Mouse (Mus musculus): ENCODE results near the gene Ly6g5c. TPM values are rescaled to one million over a fixed set of nuclear protein-coding genes. Genes with fewer than 3 reads are reported as not detected.
A peak's percentile ranks its signal among the peaks of the same experiment; 100 is the strongest.

The Ly6g5c gene
- polyA plus RNA-seq, 1 experiment from 2014 or later = not detected

- no peak for ATAC-seq (ENCODE audit: insufficient number of reproducible peaks, low FRiP score, low TSS enrichment, low read depth)
- Histone ChIP-seq H3K27ac (peak overlapping the region; percentile 48; the same call in 1 of the 2 replicates), H3K27me3 (no peaks in the 10 kb centered on the region), H3K9ac (no peak overlapping the region), H3K36me3 (peaks cover 98% of the 10 kb centered on the region), H3K9me3 (no peaks in the 10 kb centered on the region), H3K4me3 (no peak overlapping the region), H3K4me1 (peaks cover 10% of the 10 kb centered on the region), H3K4me2 (no peak overlapping the region)
- 80% methylated on average over 7 of the region's 7 CpGs for WGBS
Measured at GRCm38 (mm10) chr17:35154616-35155015, 46.5 kb downstream of the Ly6g5c start.

DNA sequence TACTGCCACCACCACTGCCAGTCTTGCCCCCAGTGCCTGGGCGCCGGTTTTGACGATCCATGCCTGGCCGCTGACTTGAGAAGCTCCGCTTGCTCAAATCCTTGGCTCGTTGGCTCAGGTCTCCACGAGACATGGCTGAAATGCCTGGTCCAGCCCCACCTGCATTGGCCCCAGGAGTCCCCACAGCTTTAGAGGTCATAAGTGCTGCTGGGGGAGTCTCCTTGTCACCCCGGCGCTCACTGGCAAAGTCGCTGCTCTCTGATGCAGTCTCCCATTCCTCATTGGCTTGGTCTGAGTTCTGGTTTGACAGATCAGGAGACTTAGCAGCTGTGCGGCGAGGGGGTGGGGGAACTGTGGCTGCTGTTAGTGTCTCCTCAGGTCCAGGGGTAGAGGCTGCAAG lies 47.4 kb downstream of the Ly6g5c start:
- no peak overlapping the region for H3K9ac ChIP-seq

DNA sequence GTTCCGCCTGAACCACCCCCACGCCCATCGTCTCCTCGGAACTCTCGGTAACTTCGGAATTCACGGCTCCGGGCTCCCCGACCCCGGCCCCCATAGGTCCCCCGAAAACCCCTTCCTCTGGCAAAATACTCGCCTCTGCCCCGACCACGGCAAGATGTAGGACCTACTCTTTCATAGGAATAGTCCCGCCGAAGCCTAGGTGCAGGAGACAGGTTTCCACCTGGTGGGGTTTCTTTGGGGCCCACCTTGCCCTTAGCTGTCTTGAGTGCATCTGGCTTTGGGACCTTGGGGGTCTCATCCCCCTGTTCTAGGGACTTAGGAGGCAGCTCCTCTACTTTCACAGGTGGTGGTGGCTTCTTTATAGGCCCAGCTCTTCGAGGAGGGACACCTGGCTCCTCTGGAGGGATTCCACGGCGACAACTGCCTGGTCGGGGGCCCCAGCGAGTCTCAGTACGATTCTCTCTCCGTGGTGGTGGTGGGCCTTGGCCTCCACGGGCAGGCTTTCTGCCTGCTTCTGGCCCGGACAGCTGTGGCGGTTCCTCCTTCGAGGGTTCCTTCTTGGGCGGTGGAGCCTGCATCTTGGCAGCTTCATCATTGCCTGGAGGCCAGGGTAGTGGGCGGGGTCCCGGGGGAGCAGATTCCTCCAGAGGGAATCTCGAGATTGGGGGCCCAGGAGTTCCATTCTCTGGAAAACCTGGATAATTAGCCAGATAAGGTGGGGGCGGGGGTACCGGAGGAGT lies 48.6 kb downstream of the Ly6g5c start:
- Histone ChIP-seq H3K9ac (no peak overlapping the region), H3K4me3 (no peak overlapping the region)
- WGBS = 85% methylated on average over 33 of the region's 33 CpGs

More for the DNA sequence above, 47.4 kb downstream of the Ly6g5c start:
- no peaks in the 10 kb centered on the region for H3K27me3 ChIP-seq
- no peak for ATAC-seq (ENCODE audit: insufficient number of reproducible peaks, low FRiP score, low TSS enrichment, low read depth)
- H3K27ac ChIP-seq = no peak overlapping the region
- H3K4me1 ChIP-seq = peaks cover 10% of the 10 kb centered on the region
- 88% methylated on average over 12 of the region's 12 CpGs for WGBS
- no peak overlapping the region for H3K4me3 ChIP-seq
- peaks cover 98% of the 10 kb centered on the region for H3K36me3 ChIP-seq
- H3K9me3 ChIP-seq = no peaks in the 10 kb centered on the region
- H3K4me2 ChIP-seq = no peak overlapping the region

DNA sequence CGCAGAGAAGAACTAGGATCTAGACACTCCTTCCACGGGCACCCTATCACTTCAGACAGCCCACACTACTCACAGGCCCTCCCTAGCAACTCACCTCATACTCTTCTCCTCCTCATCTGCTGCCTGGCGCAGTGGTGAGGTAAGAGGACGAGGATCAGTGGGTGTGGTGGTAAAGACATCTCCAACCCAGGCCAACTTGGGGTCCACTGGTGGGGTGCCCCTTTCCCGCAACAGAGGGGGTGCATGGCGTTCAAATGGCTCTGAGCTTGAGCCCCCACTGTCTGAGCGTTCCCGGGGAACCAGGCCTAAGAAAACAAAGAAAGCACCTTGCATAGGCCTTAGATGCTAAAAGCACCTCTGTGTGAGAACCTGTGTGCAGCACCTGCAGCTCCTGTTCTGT lies 49.2 kb downstream of the Ly6g5c start:
- no peak overlapping the region for H3K9ac ChIP-seq
- WGBS = 90% methylated on average over 8 of the region's 8 CpGs
- peaks cover 100% of the 10 kb centered on the region for H3K36me3 ChIP-seq
- no peaks in the 10 kb centered on the region for H3K9me3 ChIP-seq
- H3K4me2 ChIP-seq = no peak overlapping the region
- peaks cover 24% of the 10 kb centered on the region for H3K4me1 ChIP-seq
- H3K27ac ChIP-seq = no peak overlapping the region
- ATAC-seq (ENCODE audit: insufficient number of reproducible peaks, low FRiP score, low TSS enrichment, low read depth) = no peak
- H3K4me3 ChIP-seq = no peak overlapping the region
- H3K27me3 ChIP-seq = no peaks in the 10 kb centered on the region

More for the DNA sequence above, 48.6 kb downstream of the Ly6g5c start:
- Histone ChIP-seq H3K4me2 (no peak overlapping the region), H3K9me3 (no peaks in the 10 kb centered on the region), H3K36me3 (peaks cover 100% of the 10 kb centered on the region), H3K27ac (no peak overlapping the region), H3K4me1 (peaks cover 18% of the 10 kb centered on the region), H3K27me3 (no peaks in the 10 kb centered on the region)
- no peak for ATAC-seq (ENCODE audit: insufficient number of reproducible peaks, low FRiP score, low TSS enrichment, low read depth)

DNA sequence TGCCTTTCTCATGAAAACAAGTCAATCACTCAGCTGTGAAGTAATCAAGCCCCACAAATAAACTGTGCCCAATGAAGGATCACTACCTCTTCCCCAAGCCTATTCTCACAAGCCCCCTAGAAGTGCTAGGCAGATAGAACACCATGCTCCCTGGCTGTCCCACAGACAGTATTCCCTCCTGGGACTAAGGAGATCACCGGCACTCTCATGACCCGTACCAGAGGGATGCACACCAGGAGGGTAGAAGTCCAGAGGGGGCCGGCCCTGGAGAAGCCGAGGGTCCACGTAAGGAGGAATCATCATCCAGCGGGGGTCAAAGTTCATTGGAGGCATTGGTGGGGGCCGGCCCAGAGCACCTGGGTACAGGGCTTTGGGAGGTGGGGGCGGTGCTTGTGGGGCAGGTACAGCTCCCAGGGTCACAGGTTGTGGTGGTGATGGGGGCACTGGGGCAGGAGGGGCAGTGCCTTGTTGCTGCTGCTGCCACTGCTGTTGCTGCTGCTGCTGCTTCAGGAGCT lies 49.6 kb downstream of the Ly6g5c start:
- Histone ChIP-seq H3K9ac (no peak overlapping the region), H3K4me3 (no peak overlapping the region), H3K4me2 (no peak overlapping the region), H3K9me3 (no peaks in the 10 kb centered on the region), H3K36me3 (peaks cover 97% of the 10 kb centered on the region), H3K4me1 (peaks cover 29% of the 10 kb centered on the region), H3K27ac (no peak overlapping the region), H3K27me3 (no peaks in the 10 kb centered on the region)
- no peak for ATAC-seq (ENCODE audit: insufficient number of reproducible peaks, low FRiP score, low TSS enrichment, low read depth)
- 90% methylated on average over 8 of the region's 8 CpGs for whole genome bisulfite sequencing

- Histone ChIP-seq H3K4me3 (no peak overlapping the region), H3K9me3 (no peaks in the 10 kb centered on the region), H3K4me2 (no peak overlapping the region), H3K27ac (no peak overlapping the region), H3K4me1 (peaks cover 36% of the 10 kb centered on the region), H3K36me3 (peaks cover 84% of the 10 kb centered on the region), H3K9ac (no peak overlapping the region), H3K27me3 (no peaks in the 10 kb centered on the region)
- no peak for ATAC-seq (ENCODE audit: insufficient number of reproducible peaks, low FRiP score, low TSS enrichment, low read depth)
- 92% methylated on average over 16 of the region's 16 CpGs for WGBS
Measured at GRCm38 (mm10) chr17:35158850-35159593, 50.9 kb downstream of the Ly6g5c start.

- 85% methylated on average over 7 of the region's 7 CpGs for WGBS
- no peaks in the 10 kb centered on the region for H3K9me3 ChIP-seq
Measured at GRCm38 (mm10) chr17:35159638-35160037, 51.6 kb downstream of the Ly6g5c start.

DNA sequence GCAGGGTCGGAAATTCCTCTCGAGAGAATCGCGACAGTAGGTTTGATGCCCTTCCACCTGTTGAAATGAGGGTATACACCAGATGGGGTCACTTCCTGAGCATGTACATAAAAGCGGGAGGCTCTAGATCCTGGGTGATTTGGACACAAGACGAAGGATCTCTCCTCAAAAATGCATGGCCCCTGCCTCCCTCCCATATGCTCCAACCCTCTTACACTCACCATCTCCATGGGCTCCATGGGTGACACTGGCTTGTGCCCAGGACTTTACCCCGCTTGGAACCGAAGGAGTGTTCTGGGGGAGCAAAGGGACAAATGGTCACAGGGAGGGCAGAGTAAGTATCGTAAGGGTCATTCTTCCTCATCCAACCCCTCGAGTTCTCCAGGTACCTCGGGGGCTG lies 53.3 kb downstream of the Ly6g5c start:
- Histone ChIP-seq H3K4me2 (no peak overlapping the region), H3K9me3 (no peaks in the 10 kb centered on the region), H3K36me3 (peaks cover 60% of the 10 kb centered on the region), H3K27me3 (no peaks in the 10 kb centered on the region), H3K4me3 (peak overlapping the region; percentile 100; the same call in 1 of the 2 replicates), H3K27ac (no peak overlapping the region), H3K4me1 (peaks cover 37% of the 10 kb centered on the region), H3K9ac (no peak overlapping the region)
- ATAC-seq (ENCODE audit: insufficient number of reproducible peaks, low FRiP score, low TSS enrichment, low read depth) = no peak
- 78% methylated on average over 11 of the region's 11 CpGs for WGBS

More at GRCm38 (mm10) chr17:35159638-35160037, 51.6 kb downstream of the Ly6g5c start:
- no peak for ATAC-seq (ENCODE audit: insufficient number of reproducible peaks, low FRiP score, low TSS enrichment, low read depth)
- Histone ChIP-seq H3K27ac (no peak overlapping the region), H3K36me3 (peaks cover 78% of the 10 kb centered on the region), H3K27me3 (no peaks in the 10 kb centered on the region), H3K4me2 (no peak overlapping the region), H3K9ac (no peak overlapping the region), H3K4me3 (no peak overlapping the region), H3K4me1 (peaks cover 36% of the 10 kb centered on the region)

Other genes starting within 250 kb of the Ly6g5c start
- 2.8 and 3.6 TPM in 2 replicates for gene Cfb, start 245.8 kb upstream of the Ly6g5c start, polyA plus RNA-seq (2015; fragmentation: Nextera tagmentation; extraction: Ambion mirVana)
- gene Zbtb12, start 228.8 kb upstream of the Ly6g5c start, polyA plus RNA-seq (2015; fragmentation: Nextera tagmentation; extraction: Ambion mirVana) = 1.7 and 2.8 TPM in 2 replicates
- gene Gm20547, start 226.2 kb upstream of the Ly6g5c start, polyA plus RNA-seq (2015; fragmentation: Nextera tagmentation; extraction: Ambion mirVana) = not detected in 2 replicates
- gene C2, start 210.0 kb upstream of the Ly6g5c start, polyA plus RNA-seq (2015; fragmentation: Nextera tagmentation; extraction: Ambion mirVana) = 4.6 and 5.2 TPM in 2 replicates
- gene Ehmt2, start 209.8 kb upstream of the Ly6g5c start, polyA plus RNA-seq (2015; fragmentation: Nextera tagmentation; extraction: Ambion mirVana) = 64.6 and 78.1 TPM in 2 replicates
- 0.17 TPM in 1 of 2 replicates, not detected in the other for gene Slc44a4, start 193.8 kb upstream of the Ly6g5c start, polyA plus RNA-seq (2015; fragmentation: Nextera tagmentation; extraction: Ambion mirVana)
- gene Neu1, start 177.0 kb upstream of the Ly6g5c start, polyA plus RNA-seq (2015; fragmentation: Nextera tagmentation; extraction: Ambion mirVana) = 20.1 and 20.5 TPM in 2 replicates
- gene Hspa1b, start 149.0 kb upstream of the Ly6g5c start, polyA plus RNA-seq (2015; fragmentation: Nextera tagmentation; extraction: Ambion mirVana) = 3.3 and 3.6 TPM in 2 replicates
- not detected in 2 replicates for gene Gm20481, start 138.4 kb upstream of the Ly6g5c start, polyA plus RNA-seq (2015; fragmentation: Nextera tagmentation; extraction: Ambion mirVana)
- 31.7 and 32.0 TPM in 2 replicates for gene Hspa1a, start 136.1 kb upstream of the Ly6g5c start, polyA plus RNA-seq (2015; fragmentation: Nextera tagmentation; extraction: Ambion mirVana)
- gene Hspa1l, start 135.6 kb upstream of the Ly6g5c start, polyA plus RNA-seq (2015; fragmentation: Nextera tagmentation; extraction: Ambion mirVana) = 0.46 and 0.65 TPM in 2 replicates
- gene Lsm2, start 126.4 kb upstream of the Ly6g5c start, polyA plus RNA-seq (2015; fragmentation: Nextera tagmentation; extraction: Ambion mirVana) = 143 and 159 TPM in 2 replicates
- 94.4 and 95.1 TPM in 2 replicates for gene Vars, start 107.3 kb upstream of the Ly6g5c start, polyA plus RNA-seq (2015; fragmentation: Nextera tagmentation; extraction: Ambion mirVana)
- 0.18 and 0.20 TPM in 2 replicates for gene Vwa7, start 91.7 kb upstream of the Ly6g5c start, polyA plus RNA-seq (2015; fragmentation: Nextera tagmentation; extraction: Ambion mirVana)
- gene Sapcd1, start 80.3 kb upstream of the Ly6g5c start, polyA plus RNA-seq (2015; fragmentation: Nextera tagmentation; extraction: Ambion mirVana) = 8.9 and 9.4 TPM in 2 replicates
- gene Msh5, start 61.5 kb upstream of the Ly6g5c start, polyA plus RNA-seq (2015; fragmentation: Nextera tagmentation; extraction: Ambion mirVana) = 3.0 and 3.5 TPM in 2 replicates
- gene Clic1, start 58.3 kb upstream of the Ly6g5c start, polyA plus RNA-seq (2015; fragmentation: Nextera tagmentation; extraction: Ambion mirVana) = 351 and 363 TPM in 2 replicates
- 321 and 336 TPM in 2 replicates for gene Ddah2, start 49.2 kb upstream of the Ly6g5c start, polyA plus RNA-seq (2015; fragmentation: Nextera tagmentation; extraction: Ambion mirVana)
- 181 and 203 TPM in 2 replicates for gene Ly6g6c, start 42.9 kb upstream of the Ly6g5c start, polyA plus RNA-seq (2015; fragmentation: Nextera tagmentation; extraction: Ambion mirVana)
- gene Mpig6b, start 42.1 kb upstream of the Ly6g5c start, polyA plus RNA-seq (2015; fragmentation: Nextera tagmentation; extraction: Ambion mirVana) = 1.0 and 1.4 TPM in 2 replicates
- gene Ly6g6e, start 31.4 kb upstream of the Ly6g5c start, polyA plus RNA-seq (2015; fragmentation: Nextera tagmentation; extraction: Ambion mirVana) = 50.6 and 53.7 TPM in 2 replicates
- 1.1 and 2.4 TPM in 2 replicates for gene Ly6g6d, start 30.2 kb upstream of the Ly6g5c start, polyA plus RNA-seq (2015; fragmentation: Nextera tagmentation; extraction: Ambion mirVana)
- 0.13 and 0.20 TPM in 2 replicates for gene Ly6g6f, start 22.7 kb upstream of the Ly6g5c start, polyA plus RNA-seq (2015; fragmentation: Nextera tagmentation; extraction: Ambion mirVana)
- 101 and 112 TPM in 2 replicates for gene Abhd16a, start 19.0 kb upstream of the Ly6g5c start, polyA plus RNA-seq (2015; fragmentation: Nextera tagmentation; extraction: Ambion mirVana)
- 0.78 and 0.99 TPM in 2 replicates for gene Ly6g5b, start 7.1 kb downstream of the Ly6g5c start, polyA plus RNA-seq (2015; fragmentation: Nextera tagmentation; extraction: Ambion mirVana)
- gene Gpank1, start 13.2 kb downstream of the Ly6g5c start, polyA plus RNA-seq (2015; fragmentation: Nextera tagmentation; extraction: Ambion mirVana) = 16.8 and 17.4 TPM in 2 replicates
- 293 and 297 TPM in 2 replicates for gene Csnk2b, start 13.8 kb downstream of the Ly6g5c start, polyA plus RNA-seq (2015; fragmentation: Nextera tagmentation; extraction: Ambion mirVana)
- gene D17H6S53E, start 18.1 kb downstream of the Ly6g5c start, polyA plus RNA-seq (2015; fragmentation: Nextera tagmentation; extraction: Ambion mirVana) = 10.5 and 11.2 TPM in 2 replicates
- 0.52 and 2.0 TPM in 2 replicates for gene Apom, start 23.8 kb downstream of the Ly6g5c start, polyA plus RNA-seq (2015; fragmentation: Nextera tagmentation; extraction: Ambion mirVana)
- 49.6 and 51.8 TPM in 2 replicates for gene Bag6, start 26.9 kb downstream of the Ly6g5c start, polyA plus RNA-seq (2015; fragmentation: Nextera tagmentation; extraction: Ambion mirVana)
- 142 and 147 TPM in 2 replicates for gene Prrc2a, start 56.6 kb downstream of the Ly6g5c start, polyA plus RNA-seq (2015; fragmentation: Nextera tagmentation; extraction: Ambion mirVana)
- 14.6 and 18.6 TPM in 2 replicates for gene Aif1, start 67.8 kb downstream of the Ly6g5c start, polyA plus RNA-seq (2015; fragmentation: Nextera tagmentation; extraction: Ambion mirVana)
- gene Lst1, start 80.2 kb downstream of the Ly6g5c start, polyA plus RNA-seq (2015; fragmentation: Nextera tagmentation; extraction: Ambion mirVana) = 25.8 and 27.5 TPM in 2 replicates
- gene Ltb, start 86.2 kb downstream of the Ly6g5c start, polyA plus RNA-seq (2015; fragmentation: Nextera tagmentation; extraction: Ambion mirVana) = 1.0 and 1.2 TPM in 2 replicates
- gene Tnf, start 93.7 kb downstream of the Ly6g5c start, polyA plus RNA-seq (2015; fragmentation: Nextera tagmentation; extraction: Ambion mirVana) = 0.64 and 0.82 TPM in 2 replicates
- gene Lta, start 97.1 kb downstream of the Ly6g5c start, polyA plus RNA-seq (2015; fragmentation: Nextera tagmentation; extraction: Ambion mirVana) = 0.37 TPM in 1 of 2 replicates, not detected in the other
- gene Gm16181, start 112.6 kb downstream of the Ly6g5c start, polyA plus RNA-seq (2015; fragmentation: Nextera tagmentation; extraction: Ambion mirVana) = 0.41 and 0.77 TPM in 2 replicates
- 3.7 and 3.8 TPM in 2 replicates for gene Atp6v1g2, start 125.4 kb downstream of the Ly6g5c start, polyA plus RNA-seq (2015; fragmentation: Nextera tagmentation; extraction: Ambion mirVana)
- 11.2 and 11.8 TPM in 2 replicates for gene Nfkbil1, start 127.5 kb downstream of the Ly6g5c start, polyA plus RNA-seq (2015; fragmentation: Nextera tagmentation; extraction: Ambion mirVana)
- gene Ddx39b, start 133.5 kb downstream of the Ly6g5c start, polyA plus RNA-seq (2015; fragmentation: Nextera tagmentation; extraction: Ambion mirVana) = 401 and 418 TPM in 2 replicates
- gene H2-D1, start 154.5 kb downstream of the Ly6g5c start, polyA plus RNA-seq (2015; fragmentation: Nextera tagmentation; extraction: Ambion mirVana) = 84.7 and 93.0 TPM in 2 replicates
- gene H2-Q1, start 212.1 kb downstream of the Ly6g5c start, polyA plus RNA-seq (2015; fragmentation: Nextera tagmentation; extraction: Ambion mirVana) = not detected in 2 replicates
- 0.20 and 0.29 TPM in 2 replicates for gene H2-Q2, start 234.0 kb downstream of the Ly6g5c start, polyA plus RNA-seq (2015; fragmentation: Nextera tagmentation; extraction: Ambion mirVana)